Mouse (Mus musculus): ENCODE measurements around the gene Pcnx3. TPM values are rescaled to one million over a fixed set of nuclear protein-coding genes. Genes with fewer than 3 reads are reported as not detected.

Pcnx3 gene
- polyA plus RNA-seq, 1 experiment, result 71.8 TPM

- DNase-seq (ENCODE audit: low read depth, low spot score), result no peak
- 36% methylated on average over 43 of the region's 43 CpGs for WGBS
Observed at GRCm38 (mm10) chr19:5715793-5716688, 27.3 kb upstream of the Pcnx3 start.

- peak; percentile 95 for DNase-seq (ENCODE audit: low read depth, low spot score)
- WGBS, result 2% methylated on average over 2 of the region's 2 CpGs
Observed at GRCm38 (mm10) chr19:5713730-5714129, 25.0 kb upstream of the Pcnx3 start.

- 62% methylated on average over 5 of the region's 5 CpGs for WGBS
- DNase-seq (ENCODE audit: low read depth, low spot score), result no peak
Observed at GRCm38 (mm10) chr19:5713255-5713654, 24.5 kb upstream of the Pcnx3 start.

GRCm38 (mm10) chr19:5711907-5712460, 23.3 kb upstream of the Pcnx3 start:
- WGBS, result 82% methylated on average over 14 of the region's 14 CpGs
- DNase-seq (ENCODE audit: low read depth, low spot score), result no peak

- 25% methylated on average over 3 of the region's 3 CpGs for whole genome bisulfite sequencing
- DNase-seq (ENCODE audit: low read depth, low spot score), result no peak
Observed at GRCm38 (mm10) chr19:5711218-5711617, 22.5 kb upstream of the Pcnx3 start.

- 89% methylated on average over 8 of the region's 8 CpGs for WGBS
- no peak for DNase-seq (ENCODE audit: low read depth, low spot score)
Observed at GRCm38 (mm10) chr19:5710581-5710980, 21.9 kb upstream of the Pcnx3 start.

GRCm38 (mm10) chr19:5710068-5710467, 21.4 kb upstream of the Pcnx3 start:
- no peak for DNase-seq (ENCODE audit: low read depth, low spot score)
- 95% methylated on average over 6 of the region's 6 CpGs for WGBS

GRCm38 (mm10) chr19:5704801-5705571, 16.3 kb upstream of the Pcnx3 start:
- WGBS, result 45% methylated on average over 10 of the region's 10 CpGs
- DNase-seq (ENCODE audit: low read depth, low spot score), result no peak

- WGBS, result 36% methylated on average over 17 of the region's 17 CpGs
- DNase-seq (ENCODE audit: low read depth, low spot score), result no peak
Observed at GRCm38 (mm10) chr19:5704163-5704800, 15.6 kb upstream of the Pcnx3 start, which contains the start of gene Kcnk7. Kcnk7 (plus strand) TSS chr19:5704367.

- WGBS, result 71% methylated on average over 41 of the region's 41 CpGs
- no peak for DNase-seq (ENCODE audit: low read depth, low spot score)
Observed at GRCm38 (mm10) chr19:5695849-5696462, 7.2 kb upstream of the Pcnx3 start.

- WGBS, result 78% methylated on average over 6 of the region's 6 CpGs
- no peak for DNase-seq (ENCODE audit: low read depth, low spot score)
Observed at GRCm38 (mm10) chr19:5693801-5694200, 5.1 kb upstream of the Pcnx3 start.

GRCm38 (mm10) chr19:5692913-5693396, 4.2 kb upstream of the Pcnx3 start:
- WGBS, result 61% methylated on average over 10 of the region's 10 CpGs
- no peak for DNase-seq (ENCODE audit: low read depth, low spot score)

- 63% methylated on average over 10 of the region's 10 CpGs for WGBS
- no peak for DNase-seq (ENCODE audit: low read depth, low spot score)
Observed at GRCm38 (mm10) chr19:5692086-5692912, 3.6 kb upstream of the Pcnx3 start.

- WGBS, result 64% methylated on average over 5 of the region's 5 CpGs
- DNase-seq (ENCODE audit: low read depth, low spot score), result no peak
Observed at GRCm38 (mm10) chr19:5691601-5692000, 2.9 kb upstream of the Pcnx3 start.

- DNase-seq (ENCODE audit: low read depth, low spot score), result no peak
- WGBS, result 18% methylated on average over 15 of the region's 15 CpGs
Observed at GRCm38 (mm10) chr19:5690343-5690735, 1.6 kb upstream of the Pcnx3 start.

- peak; percentile 93 for DNase-seq (ENCODE audit: low read depth, low spot score)
- 3% methylated on average over 42 of the region's 42 CpGs for WGBS
Observed at GRCm38 (mm10) chr19:5689565-5690342, 1.0 kb upstream of the Pcnx3 start.

GRCm38 (mm10) chr19:5689088-5689428, 350 bp upstream of the Pcnx3 start:
- WGBS, result under 1% methylated on average over 7 of the region's 7 CpGs
- DNase-seq (ENCODE audit: low read depth, low spot score), result no peak

GRCm38 (mm10) chr19:5687738-5688137, 970 bp downstream of the Pcnx3 start:
- DNase-seq (ENCODE audit: low read depth, low spot score), result no peak
- 9% methylated on average over 9 of the region's 9 CpGs for WGBS
